Mouse (Mus musculus) heart, postnatal 0 days (tissue): ENCODE data around the gene Glipr2. TPM values are rescaled to one million over a fixed set of nuclear protein-coding genes. Genes with fewer than 3 reads are reported as not detected.

Source experiments
- ATAC-seq: fragments of 200-750 bp; cut with Nextera tagmentation; 2 replicates; pipeline ENCODE4 v1.8.0; 2017; ENCODE audit warnings: low read depth, moderate number of reproducible peaks, moderate library complexity; ENCODE audit not compliant: insufficient read depth
- DNase-seq: peaks from one replicate; pipeline ENCODE4 v3.0.0-alpha.2; 2016; ENCODE audit warnings: low spot score
- H3K27ac ChIP-seq: fragments of 300-500 bp; sonication (generic); 2 replicates; pipeline ENCODE4 v1.5.1; 2014; ENCODE audit warnings: low read depth, mild to moderate bottlenecking
- H3K27me3 ChIP-seq: fragments of 300-500 bp; sonication (generic); 2 replicates; pipeline ENCODE4 v1.6.1; 2014; ENCODE audit warnings: low read length, mixed read lengths; ENCODE audit not compliant: control insufficient read depth, insufficient read depth
- H3K36me3 ChIP-seq: fragments of 300-500 bp; sonication (generic); replicated peaks from 2 replicates; pipeline ENCODE4 v1.6.1; 2014; ENCODE audit warnings: low read length, mixed read lengths; ENCODE audit not compliant: control insufficient read depth, insufficient read depth
- H3K4me1 ChIP-seq: fragments of 300-500 bp; sonication (generic); 2 replicates; pipeline ENCODE4 v1.6.1; 2014; ENCODE audit warnings: antibody characterized with exemption; ENCODE audit not compliant: control insufficient read depth, insufficient read depth
- H3K4me2 ChIP-seq: fragments of 300-500 bp; sonication (generic); 2 replicates; pipeline ENCODE4 v1.6.1; 2014; ENCODE audit warnings: low read depth, mild to moderate bottlenecking, low read length, moderate library complexity
- H3K4me3 ChIP-seq: fragments of 300-500 bp; sonication (generic); 2 replicates; pipeline ENCODE4 v1.5.1; 2014; ENCODE audit warnings: low read depth, low read length
- H3K9ac ChIP-seq: fragments of 300-500 bp; sonication (generic); replicated peaks from 2 replicates; pipeline ENCODE4 v1.6.1; 2014; ENCODE audit warnings: low read depth, low read length, mixed read lengths
- H3K9me3 ChIP-seq: fragments of 300-500 bp; sonication (generic); replicated peaks from 2 replicates; pipeline ENCODE4 v1.6.1; 2016; ENCODE audit warnings: low read length; ENCODE audit not compliant: control insufficient read depth
- CTCF ChIP-seq: IDR thresholded peaks from 2 replicates; pipeline ENCODE4 v1.5.1; 2016; ENCODE audit warnings: antibody characterized with exemption, control low read depth, low read depth
- EP300 ChIP-seq: IDR thresholded peaks from 2 replicates; pipeline ENCODE4 v1.6.1; 2016; ENCODE audit warnings: antibody characterized with exemption, low read depth
- WGBS: fragments of 180-500 bp; shearing (Covaris S2); extraction: QIAGEN DNeasy Blood & Tissue Kit; methylation state at CpG from one replicate; pipeline ENCODE4 v1.1.7; 2014; 5-methylcytosine and 5-hydroxymethylcytosine counted together
- polyA plus RNA-seq: library from polyadenylated mRNA; unstranded; fragments of >200 nt; fragmentation: Nextera tagmentation; extraction: Ambion mirVana; gene quantifications from 2 replicates; pipeline ENCODE4 v1.2.1, GENCODE M21; 2015
- total RNA-seq: library from RNA; depleted of rRNA; stranded (reverse); fragments of >200 nt; gene quantifications from 2 replicates; pipeline ENCODE4 v1.2.3, GENCODE M21; 2014; ENCODE audit warnings: low replicate concordance

Glipr2 gene
- total and polyA plus RNA-seq, 2 experiments from 2014 or later: 28.4 to 39.2 TPM

- 82% methylated on average over 6 of the region's 6 CpGs for WGBS
These were observed 19.1 kb downstream of the Glipr2 start for GRCm38 (mm10) chr4:43976223-43976740.

GRCm38 (mm10) chr4:43978521-43979443, 21.6 kb downstream of the Glipr2 start:
- peak overlapping the region; percentile 17; the same call in 1 of the 2 replicates for H3K27ac ChIP-seq
- DNase-seq (no peak), ATAC-seq (peak; percentile 59)
- H3K4me2 ChIP-seq: no peak overlapping the region
- 0 out of 2 replicates have a peak, but pooled peaks cover under 1% of the 10 kb centered on the region for H3K27me3 ChIP-seq
- no peaks in the 10 kb centered on the region for H3K36me3 ChIP-seq
- H3K9me3 ChIP-seq: no peaks in the 10 kb centered on the region
- H3K4me1 ChIP-seq: peaks cover 18% of the 10 kb centered on the region; the same call in 1 of the 2 replicates
- H3K9ac ChIP-seq: no peak overlapping the region
- TF ChIP-seq CTCF: no peak
- no peak for TF ChIP-seq EP300
- 35% methylated on average over 17 of the region's 17 CpGs for WGBS
- no peak overlapping the region for H3K4me3 ChIP-seq

More at GRCm38 (mm10) chr4:43976223-43976740, 19.1 kb downstream of the Glipr2 start:
- TF ChIP-seq CTCF (no peak), EP300 (no peak)
- ATAC-seq: no peak
- no peak overlapping the region for H3K27ac ChIP-seq
- H3K9ac ChIP-seq: no peak overlapping the region
- H3K36me3 ChIP-seq: no peaks in the 10 kb centered on the region
- H3K4me1 ChIP-seq: peaks cover 23% of the 10 kb centered on the region
- H3K4me3 ChIP-seq: no peak overlapping the region
- H3K4me2 ChIP-seq: no peak overlapping the region
- no peaks in the 10 kb centered on the region for H3K27me3 ChIP-seq
- DNase-seq: no peak
- H3K9me3 ChIP-seq: no peaks in the 10 kb centered on the region

GRCm38 (mm10) chr4:43979746-43980145, 22.5 kb downstream of the Glipr2 start:
- Histone ChIP-seq H3K36me3 (no peaks in the 10 kb centered on the region), H3K9ac (no peak overlapping the region), H3K4me2 (no peak overlapping the region), H3K4me3 (no peak overlapping the region), H3K27ac (no peak overlapping the region), H3K27me3 (0 out of 2 replicates have a peak, but pooled peaks cover 2% of the 10 kb centered on the region), H3K9me3 (no peaks in the 10 kb centered on the region), H3K4me1 (peaks cover 18% of the 10 kb centered on the region; the same call in 1 of the 2 replicates)
- no peak for TF ChIP-seq EP300
- no peak for TF ChIP-seq CTCF
- no peak for DNase-seq
- 47% methylated on average over 3 of the region's 3 CpGs for WGBS
- no peak for ATAC-seq

GRCm38 (mm10) chr4:43980236-43980635, 23.0 kb downstream of the Glipr2 start:
- no peak for ATAC-seq
- TF ChIP-seq CTCF: no peak
- TF ChIP-seq EP300: no peak
- Histone ChIP-seq H3K27me3 (0 out of 2 replicates have a peak, but pooled peaks cover 2% of the 10 kb centered on the region), H3K9ac (no peak overlapping the region), H3K4me3 (no peak overlapping the region), H3K9me3 (no peaks in the 10 kb centered on the region), H3K36me3 (no peaks in the 10 kb centered on the region), H3K4me2 (no peak overlapping the region), H3K4me1 (peaks cover 18% of the 10 kb centered on the region; the same call in 1 of the 2 replicates), H3K27ac (no peak overlapping the region)
- DNase-seq: no peak
- 95% methylated on average over 4 of the region's 4 CpGs for WGBS

- H3K36me3 ChIP-seq: no peaks in the 10 kb centered on the region
- H3K27me3 ChIP-seq: 0 out of 2 replicates have a peak, but pooled peaks cover 2% of the 10 kb centered on the region
- H3K27ac ChIP-seq: no peak overlapping the region
- TF ChIP-seq CTCF (no peak), EP300 (no peak)
- ATAC-seq (no peak), DNase-seq (no peak)
- H3K4me2 ChIP-seq: no peak overlapping the region
- H3K4me1 ChIP-seq: peaks cover 18% of the 10 kb centered on the region; the same call in 1 of the 2 replicates
- no peak overlapping the region for H3K9ac ChIP-seq
- H3K4me3 ChIP-seq: no peak overlapping the region
- H3K9me3 ChIP-seq: no peaks in the 10 kb centered on the region
- 97% methylated on average over 6 of the region's 6 CpGs for WGBS
These were observed 23.6 kb downstream of the Glipr2 start for GRCm38 (mm10) chr4:43980846-43981245.
